Mouse (Mus musculus) testis, adult 2 months (tissue): ENCODE measurements around the gene Ndrg4. TPM values are rescaled to one million over a fixed set of nuclear protein-coding genes. Genes with fewer than 3 reads are reported as not detected.
"Not testable (repeated sequence)": the region's sequence is repeated elsewhere in the genome, so short reads cannot be mapped to it uniquely, and the experiment has no call there.

ENCODE experiments used
- H3K27ac ChIP-seq: fragments of 200-500 bp; 2 replicates; pipeline ENCODE4 v1.5.1; 2012; ENCODE audit warnings: low read depth, low read length; ENCODE audit not compliant: control insufficient read depth, insufficient read depth
- H3K27me3 ChIP-seq: fragments of 200-500 bp; 2 replicates; pipeline ENCODE4 v1.6.1; 2012; ENCODE audit warnings: mild to moderate bottlenecking, low read length, moderate library complexity; ENCODE audit not compliant: control insufficient read depth, insufficient read depth
- H3K36me3 ChIP-seq: fragments of 200-500 bp; 2 replicates; pipeline ENCODE4 v1.6.1; 2012; ENCODE audit warnings: mild to moderate bottlenecking, low read length; ENCODE audit not compliant: control insufficient read depth, insufficient read depth
- H3K4me1 ChIP-seq: fragments of 200-500 bp; 2 replicates; pipeline ENCODE4 v1.6.1; 2012; ENCODE audit warnings: low read length; ENCODE audit not compliant: control insufficient read depth, insufficient read depth
- H3K4me3 ChIP-seq: fragments of 200-500 bp; 2 replicates; pipeline ENCODE4 v1.5.1; 2012; ENCODE audit warnings: low read depth, mild to moderate bottlenecking, low read length, moderate library complexity, mixed read lengths; ENCODE audit not compliant: control insufficient read depth
- CTCF ChIP-seq: fragments of 200-500 bp; IDR thresholded peaks from 2 replicates; pipeline ENCODE4 v1.5.1; 2012; ENCODE audit warnings: low read depth, mild to moderate bottlenecking, inconsistent platforms, low read length, moderate library complexity; ENCODE audit not compliant: control insufficient read depth, insufficient read depth, insufficient replicate concordance
- POLR2A ChIP-seq: fragments of 200-500 bp; IDR thresholded peaks from 2 replicates; pipeline ENCODE4 v1.6.1; 2012; ENCODE audit warnings: low read depth, mild to moderate bottlenecking, inconsistent platforms, low read length, moderate library complexity; ENCODE audit not compliant: control insufficient read depth
- polyA plus RNA-seq: library from polyadenylated mRNA; depleted of rRNA; stranded (reverse); fragments of >200 nt; gene quantifications from 2 replicates; pipeline ENCODE4 v1.2.3, GENCODE M21; 2012

Gene Ndrg4
- polyA plus RNA-seq, 1 experiment, result 26.2 TPM

GRCm38 (mm10) chr8:95655831-95656230 lies 20.9 kb upstream of the Ndrg4 start:
- Histone ChIP-seq H3K36me3 (no peaks in the 10 kb centered on the region), H3K27me3 (no peaks in the 10 kb centered on the region), H3K4me3 (no peak overlapping the region), H3K4me1 (peaks cover 2% of the 10 kb centered on the region; the same call in 1 of the 2 replicates), H3K27ac (no peak overlapping the region)
- no peak for TF ChIP-seq POLR2A
- no peak for TF ChIP-seq CTCF

DNA sequence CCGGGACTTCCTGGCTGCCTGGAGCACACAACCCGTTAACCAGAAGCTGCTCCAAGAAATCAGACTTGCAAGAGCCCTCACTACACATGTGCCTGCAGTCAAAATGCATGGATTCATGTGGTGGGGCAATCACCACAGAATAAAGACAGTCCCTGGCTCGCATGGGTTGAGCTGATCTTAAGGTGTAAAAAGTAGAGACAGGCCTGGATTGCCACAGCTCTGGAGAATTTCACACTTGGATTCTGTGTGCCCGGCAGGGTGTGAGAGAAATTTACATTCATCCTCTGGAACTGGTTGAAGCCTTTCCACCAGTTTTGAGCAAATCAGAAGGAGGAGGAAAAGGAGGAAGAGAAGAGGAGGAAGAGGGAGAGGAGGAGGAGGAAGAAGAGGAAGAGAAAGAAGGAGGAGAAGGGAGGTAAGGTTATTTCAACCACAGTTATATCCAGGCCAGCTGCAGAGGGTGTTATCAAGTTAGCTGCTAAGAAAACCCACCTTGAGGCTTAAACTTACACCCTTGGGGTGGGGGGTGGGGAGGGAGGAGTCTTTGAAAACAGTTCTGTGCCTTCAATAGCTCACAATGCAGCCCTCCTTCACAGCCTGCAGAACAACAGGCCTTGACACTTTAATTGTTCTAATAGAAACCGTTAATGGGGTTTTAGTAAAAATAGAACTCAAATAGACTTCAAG lies 20.3 kb upstream of the Ndrg4 start:
- no peaks in the 10 kb centered on the region for H3K36me3 ChIP-seq
- H3K4me3 ChIP-seq, result no peak overlapping the region
- H3K4me1 ChIP-seq, result peaks cover 2% of the 10 kb centered on the region; the same call in 1 of the 2 replicates
- no peak overlapping the region for H3K27ac ChIP-seq
- no peaks in the 10 kb centered on the region for H3K27me3 ChIP-seq
- TF ChIP-seq POLR2A, result no peak

GRCm38 (mm10) chr8:95657523-95657922 lies 19.3 kb upstream of the Ndrg4 start:
- Histone ChIP-seq H3K4me1 (peaks cover 2% of the 10 kb centered on the region; the same call in 1 of the 2 replicates), H3K4me3 (no peak overlapping the region), H3K27ac (no peak overlapping the region), H3K27me3 (no peaks in the 10 kb centered on the region), H3K36me3 (no peaks in the 10 kb centered on the region)
- no peak for TF ChIP-seq POLR2A
- TF ChIP-seq CTCF, result no peak

GRCm38 (mm10) chr8:95660334-95660882 lies 16.4 kb upstream of the Ndrg4 start:
- Histone ChIP-seq H3K4me1 (peaks cover 2% of the 10 kb centered on the region; the same call in 1 of the 2 replicates), H3K27me3 (no peaks in the 10 kb centered on the region), H3K27ac (no peak overlapping the region), H3K36me3 (no peaks in the 10 kb centered on the region), H3K4me3 (no peak overlapping the region)
- TF ChIP-seq CTCF (no peak), POLR2A (no peak)

GRCm38 (mm10) chr8:95661085-95661484 lies 15.7 kb upstream of the Ndrg4 start:
- Histone ChIP-seq H3K4me3 (no peak overlapping the region), H3K36me3 (no peaks in the 10 kb centered on the region), H3K27me3 (no peaks in the 10 kb centered on the region), H3K4me1 (peaks cover 2% of the 10 kb centered on the region; the same call in 1 of the 2 replicates), H3K27ac (no peak overlapping the region)
- TF ChIP-seq POLR2A (no peak), CTCF (no peak)

GRCm38 (mm10) chr8:95661575-95661974 lies 15.2 kb upstream of the Ndrg4 start:
- Histone ChIP-seq H3K27ac (no peak overlapping the region), H3K4me1 (peaks cover 2% of the 10 kb centered on the region; the same call in 1 of the 2 replicates), H3K27me3 (no peaks in the 10 kb centered on the region), H3K36me3 (no peaks in the 10 kb centered on the region), H3K4me3 (no peak overlapping the region)
- TF ChIP-seq CTCF (no peak), POLR2A (no peak)

- Histone ChIP-seq H3K27me3 (no peaks in the 10 kb centered on the region), H3K4me3 (no peak overlapping the region), H3K27ac (no peak overlapping the region), H3K4me1 (peaks cover 2% of the 10 kb centered on the region; the same call in 1 of the 2 replicates), H3K36me3 (no peaks in the 10 kb centered on the region)
- TF ChIP-seq POLR2A (no peak), CTCF (no peak)
Measured at GRCm38 (mm10) chr8:95662885-95663598, 13.7 kb upstream of the Ndrg4 start.

- Histone ChIP-seq H3K27me3 (no peaks in the 10 kb centered on the region), H3K4me1 (peaks cover under 1% of the 10 kb centered on the region; the same call in 1 of the 2 replicates), H3K4me3 (no peak overlapping the region), H3K36me3 (no peaks in the 10 kb centered on the region), H3K27ac (no peak overlapping the region)
- TF ChIP-seq CTCF (no peak), POLR2A (no peak)
Measured at GRCm38 (mm10) chr8:95663599-95663949, 13.2 kb upstream of the Ndrg4 start.

- not testable (repeated sequence) for H3K36me3 ChIP-seq, H3K27ac ChIP-seq, H3K4me3 ChIP-seq, H3K4me1 ChIP-seq, H3K27me3 ChIP-seq
Measured at GRCm38 (mm10) chr8:95665813-95666452, 10.8 kb upstream of the Ndrg4 start.
